Mouse (Mus musculus): Measurements from ENCODE around the gene Rprd2.

DNA sequence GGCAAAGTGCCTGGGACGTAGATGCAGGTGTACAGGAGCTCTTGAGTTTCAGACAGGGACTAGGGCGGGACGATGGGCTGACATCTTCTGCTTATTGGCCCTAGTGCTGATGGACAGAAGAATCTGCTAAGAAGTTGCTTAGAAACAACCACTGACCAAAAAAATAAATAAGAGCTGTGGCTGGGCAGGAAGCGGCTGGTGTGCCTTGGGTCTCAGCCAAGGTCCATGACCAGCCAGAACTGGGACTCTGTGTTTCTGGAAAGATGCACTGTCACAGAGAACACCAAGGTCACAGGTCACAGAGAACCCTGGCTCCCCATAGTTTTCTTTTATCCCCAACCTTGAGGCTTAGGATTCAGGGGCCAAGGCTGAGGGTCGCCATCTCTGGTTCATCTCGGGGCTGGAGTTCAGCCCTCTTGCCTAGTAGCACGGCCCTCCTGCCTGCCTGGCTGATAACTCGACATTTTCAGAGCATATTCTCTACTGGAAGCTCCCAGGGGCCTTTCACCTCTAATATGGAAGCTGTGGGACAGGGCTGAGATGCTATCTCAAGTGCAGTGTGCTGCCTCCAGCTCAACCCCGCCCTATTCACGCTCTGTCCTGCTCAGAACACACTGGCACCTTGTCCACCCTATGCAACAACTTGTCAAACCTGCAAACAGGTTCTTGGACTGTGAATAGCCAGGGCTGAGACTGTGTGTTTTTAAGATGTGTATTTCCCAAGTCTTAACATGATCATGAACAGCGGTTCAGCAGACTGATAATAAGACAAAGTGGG, 85.7 kb downstream of the Rprd2 start:
- TF ChIP-seq CTCF (IDR thresholded peaks at IDR 0.05; ENCODE audit: control insufficient read depth, insufficient read depth, low read length), result no peak
- TF ChIP-seq POLR2A (IDR thresholded peaks at IDR 0.05; ENCODE audit: borderline replicate concordance, control insufficient read depth, low read depth, low read length), result no peak
